Comparison of ENCODE assay signal across 33 mouse cellular contexts in genomic region chr2:49676020-49676419, GRCm38 (mm10). TPM values are rescaled to one million over a fixed set of nuclear protein-coding genes. Genes with fewer than 3 reads are reported as not detected.
A peak's percentile ranks its signal among the peaks of the same experiment; 100 is the strongest.
DNase-seq lines count a peak whose midpoint lies in the region; ATAC-seq and TF ChIP-seq lines count a peak whose summit lies in the region.
"Had no signal": no experiment of that assay in that cellular context is flagged by ENCODE, and none has a peak within 500 bp of the region (broad histone marks: within the 10 kb centered on the region; RNA-seq: fewer than 3 reads in every experiment).

No protein-coding gene starts in this region.

- TF ChIP-seq CTCF in layer of hippocampus, adult 2 months (conservative IDR thresholded peaks at IDR 0.05): peak; percentile 28
- no peak for TF ChIP-seq CTCF in heart, adult 2 months (IDR thresholded peaks at IDR 0.05)

- no peak overlapping the region for H3K4me2 ChIP-seq in forebrain, embryonic 13.5 days
- H3K4me2 ChIP-seq: embryonic facial prominence, embryonic 13.5 days; heart, embryonic 12.5 days; hindbrain, embryonic 13.5 days; limb, embryonic 13.5 days; liver, embryonic 11.5 days; lung, embryonic 15.5 days; midbrain, embryonic 12.5 days had no signal

- H3K9ac ChIP-seq in forebrain, embryonic 13.5 days: no peak overlapping the region
- no peak overlapping the region for H3K9ac ChIP-seq in heart, adult 2 months (ENCODE audit: low read depth, low read length)
- H3K9ac ChIP-seq: embryonic facial prominence, embryonic 13.5 days; forebrain, postnatal 0 days; heart, embryonic 12.5 days; hindbrain, embryonic 13.5 days; limb, embryonic 13.5 days; lung, embryonic 15.5 days; midbrain, embryonic 12.5 days had no signal

- intact Hi-C loops in heart, adult 2 months (cut with DNase I): no loop called here

- peaks cover 15% of the 10 kb centered on the region; the same call in 1 of the 2 replicates for H3K36me3 ChIP-seq in forebrain, embryonic 13.5 days (ENCODE audit: poor library complexity, severe bottlenecking)
- peaks cover 56% of the 10 kb centered on the region for H3K36me3 ChIP-seq in forebrain, embryonic 10.5 days (replicated peaks)
- H3K36me3 ChIP-seq in heart, adult 2 months (ENCODE audit: control insufficient read depth, insufficient read depth, low read length): no peaks in the 10 kb centered on the region
- H3K36me3 ChIP-seq: embryonic facial prominence, embryonic 13.5 days; heart, embryonic 12.5 days; limb, embryonic 13.5 days; lung, embryonic 15.5 days had no signal

- WGBS in forebrain, embryonic 13.5 days: 82% methylated on average over 12 of the region's 12 CpGs
- WGBS in forebrain, embryonic 10.5 days: 90% methylated on average over 12 of the region's 12 CpGs
- WGBS in heart, adult 2 months: 68% methylated on average over 12 of the region's 12 CpGs

- H3K4me1 ChIP-seq in forebrain, embryonic 13.5 days: peaks cover 70% of the 10 kb centered on the region
- peaks cover 39% of the 10 kb centered on the region for H3K4me1 ChIP-seq in forebrain, embryonic 10.5 days
- no peaks in the 10 kb centered on the region for H3K4me1 ChIP-seq in heart, adult 2 months (ENCODE audit: control insufficient read depth, insufficient read depth, low read length)
- H3K4me1 ChIP-seq: lung, embryonic 15.5 days had no signal

- no peaks in the 10 kb centered on the region for H3K9me3 ChIP-seq in forebrain, embryonic 13.5 days (replicated peaks)
- no peaks in the 10 kb centered on the region for H3K9me3 ChIP-seq in forebrain, embryonic 10.5 days
- H3K9me3 ChIP-seq: embryonic facial prominence, embryonic 13.5 days; heart, embryonic 12.5 days; hindbrain, embryonic 13.5 days; limb, embryonic 13.5 days; lung, embryonic 15.5 days; midbrain, embryonic 12.5 days had no signal

- TF ChIP-seq EP300 in heart, adult 2 months (IDR thresholded peaks at IDR 0.05; ENCODE audit: insufficient read depth, low read depth, low read length): no peak

- H3K79me2 ChIP-seq in heart, adult 2 months (replicated peaks; ENCODE audit: control insufficient read depth, insufficient read depth, low read length): no peaks in the 10 kb centered on the region

- H3K27ac ChIP-seq in forebrain, embryonic 13.5 days: 0 out of 2 replicates have a peak overlapping the region, but pooled peaks have one; percentile 14
- no peak overlapping the region for H3K27ac ChIP-seq in forebrain, embryonic 10.5 days
- H3K27ac ChIP-seq in layer of hippocampus, adult 2 months: no peak overlapping the region; the same call in 1 of the 2 replicates
- no peak overlapping the region for H3K27ac ChIP-seq in heart, adult 2 months
- H3K27ac ChIP-seq: embryonic facial prominence, embryonic 13.5 days; hindbrain, embryonic 13.5 days; limb, embryonic 13.5 days; lung, embryonic 15.5 days; midbrain, embryonic 12.5 days had no signal

- no peak for TF ChIP-seq POLR2A in heart, adult 2 months (IDR thresholded peaks at IDR 0.05; ENCODE audit: insufficient read depth, low read depth, low read length)

- no peak overlapping the region for H3K4me3 ChIP-seq in forebrain, embryonic 13.5 days
- H3K4me3 ChIP-seq in forebrain, embryonic 10.5 days: no peak overlapping the region
- no peak overlapping the region for H3K4me3 ChIP-seq in layer of hippocampus, adult 2 months
- H3K4me3 ChIP-seq in heart, adult 2 months: no peak overlapping the region
- H3K4me3 ChIP-seq: embryonic facial prominence, embryonic 13.5 days; heart, embryonic 12.5 days; hindbrain, embryonic 13.5 days; limb, embryonic 13.5 days; lung, embryonic 15.5 days; midbrain, embryonic 12.5 days had no signal

- DNase-seq in forebrain, embryonic 10.5 days (ENCODE audit: extremely low spot score, low spot score): no peak
- no peak for DNase-seq in layer of hippocampus, adult 2 months (ENCODE audit: low spot score in 2 of 2)
- DNase-seq in layer of hippocampus, postnatal 14 days (ENCODE audit: low spot score in 2 of 2): no peak
- DNase-seq in brain, adult 2 months (ENCODE audit: low read depth, low spot score): peak; percentile 81
- DNase-seq in cerebellum, adult 9-11 months: peak; percentile 60
- no peak for DNase-seq in heart, adult 2 months
- DNase-seq: adrenal gland, adult 2 months; B cell, adult 2 months; embryo, embryonic 11 days; forebrain, postnatal 0 days; gastrocnemius, postnatal 14 days; heart, postnatal 4 days; kidney, adult 2 months; kidney, postnatal 10 days; layer of hippocampus, adult 9-11 months; right cerebral cortex, adult 18-20 months; spleen, adult 18-20 months; thymus, postnatal 14 days had no signal

- ATAC-seq in forebrain, embryonic 13.5 days: no peak
- ATAC-seq in CD4-positive, CD25-positive, alpha-beta regulatory T cell, adult 4 months: no peak
- ATAC-seq: activated CD4-positive, CD25-positive, alpha-beta regulatory T cell, adult 4 months; forebrain, postnatal 0 days; inflammation-experienced regulatory T-cells, adult 6 months had no signal

- no peaks in the 10 kb centered on the region for H3K27me3 ChIP-seq in forebrain, embryonic 13.5 days
- no peaks in the 10 kb centered on the region for H3K27me3 ChIP-seq in forebrain, embryonic 10.5 days (ENCODE audit: poor library complexity, severe bottlenecking)
- no peaks in the 10 kb centered on the region for H3K27me3 ChIP-seq in heart, adult 2 months (ENCODE audit: control insufficient read depth, insufficient read depth, low read length)
- H3K27me3 ChIP-seq: CH12.LX; embryonic facial prominence, embryonic 13.5 days; heart, embryonic 12.5 days; hindbrain, embryonic 13.5 days; limb, embryonic 13.5 days; lung, embryonic 15.5 days; midbrain, embryonic 12.5 days had no signal

RNA-seq across cellular contexts. Expression of gene Kif5c, which starts 56.9 kb away (rescaled TPM):
- polyA plus RNA-seq in forebrain, embryonic 13.5 days (2015; fragmentation: Nextera tagmentation; extraction: Ambion mirVana): 129 and 139 TPM in 2 replicates
- 30.9 and 35.8 TPM in 2 replicates for polyA plus RNA-seq in forebrain, embryonic 10.5 days (2016; fragmentation: Nextera tagmentation; extraction: Ambion mirVana)
- 100 to 1,000 TPM; 467 to 553 TPM for total RNA-seq in layer of hippocampus, adult 2 months (2021)
- total RNA-seq in layer of hippocampus, postnatal 14 days (2021): 100 to 1,000 TPM; 557 to 563 TPM
- polyA plus RNA-seq in CD4-positive, CD25-positive, alpha-beta regulatory T cell, adult 4 months (2017; shearing (Covaris generic)): 1 to 10 TPM; 2.0 to 2.1 TPM
- under 1 TPM; 0.52 to 0.60 TPM for total RNA-seq in heart, adult 2 months (2021)
- polyA plus RNA-seq in heart, adult 2 months (2012; rRNA removed): 0.82 and 0.88 TPM in 2 replicates
- total RNA-seq: granulocyte monocyte progenitor cell, adult 5-6 weeks; megakaryocyte progenitor cell, adult 5-6 weeks; monocyte, adult 5-6 weeks had no signal

Comparison
In these comparisons a context has a peak if more than half of its experiments do, and no peak if none do; other contexts are left out.
1. DNase-seq: peak in brain, adult 2 months (single experiment) and cerebellum, adult 9-11 months (single experiment); none in forebrain, embryonic 10.5 days (single experiment), layer of hippocampus, adult 2 months (0 of 2), layer of hippocampus, postnatal 14 days (0 of 2) and heart, adult 2 months (0 of 2).
2. RNA of gene Kif5c, which starts 56.9 kb away (polyA plus RNA-seq): 129 to 139 TPM in forebrain, embryonic 13.5 days and 30.9 to 35.8 TPM in forebrain, embryonic 10.5 days; 2.0 to 2.1 TPM in CD4-positive, CD25-positive, alpha-beta regulatory T cell, adult 4 months and 0.82 to 0.88 TPM in heart, adult 2 months; every median in the first group is over 10 times any median in the second.